Mouse (Mus musculus) liver, adult (tissue): ENCODE results near the gene Mllt1.

Source experiments
- GATA4 ChIP-seq: IDR thresholded peaks from 2 replicates; pipeline ENCODE4 v1.6.1; 2014; ENCODE audit warnings: mild to moderate bottlenecking, low read length; ENCODE audit not compliant: insufficient replicate concordance

The Mllt1 gene

GRCm38 (mm10) chr17:56869481-56869977, 65.7 kb downstream of the Mllt1 start:
- no peak for TF ChIP-seq GATA4

- TF ChIP-seq GATA4: no peak
Observed at GRCm38 (mm10) chr17:56866071-56866470, 69.1 kb downstream of the Mllt1 start.

DNA sequence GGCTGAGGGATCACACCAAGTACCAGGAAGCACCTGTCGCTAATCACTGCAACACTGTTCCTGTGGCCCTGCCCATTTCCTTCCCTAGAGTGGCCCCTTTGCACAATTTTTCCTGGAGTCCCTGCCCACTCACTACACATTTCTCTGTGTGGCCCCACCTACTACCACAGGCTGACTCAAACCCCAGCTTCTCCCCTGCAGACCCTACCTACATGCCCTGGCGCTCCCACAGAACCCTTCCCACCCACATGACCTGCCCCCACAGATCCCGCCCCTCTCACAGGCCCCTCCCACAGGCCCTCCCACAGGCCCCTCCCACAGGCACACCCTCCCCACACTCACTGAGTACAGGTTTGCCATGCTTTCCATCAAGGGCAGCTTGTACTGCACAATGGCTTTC, 74.0 kb downstream of the Mllt1 start:
- TF ChIP-seq GATA4: no peak

DNA sequence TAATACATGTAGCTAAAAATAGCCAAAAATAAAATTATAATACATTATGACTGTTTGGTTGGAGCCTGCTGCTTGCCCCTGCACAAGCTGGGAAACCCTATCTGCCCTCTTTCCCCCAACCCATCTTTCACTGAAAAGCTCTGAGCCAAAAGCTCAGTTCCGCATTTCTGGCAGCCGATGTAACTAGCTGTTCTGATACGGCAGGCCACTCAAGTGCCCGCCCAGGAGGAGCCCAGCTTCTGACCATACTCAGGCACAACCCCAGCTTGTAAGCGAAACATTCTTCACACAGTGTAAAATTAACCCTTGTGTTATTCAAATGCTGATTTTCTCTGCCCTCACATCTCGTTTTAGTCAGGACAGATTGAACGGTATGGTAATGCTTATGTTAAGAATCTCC, 76.3 kb downstream of the Mllt1 start:
- no peak for TF ChIP-seq GATA4

DNA sequence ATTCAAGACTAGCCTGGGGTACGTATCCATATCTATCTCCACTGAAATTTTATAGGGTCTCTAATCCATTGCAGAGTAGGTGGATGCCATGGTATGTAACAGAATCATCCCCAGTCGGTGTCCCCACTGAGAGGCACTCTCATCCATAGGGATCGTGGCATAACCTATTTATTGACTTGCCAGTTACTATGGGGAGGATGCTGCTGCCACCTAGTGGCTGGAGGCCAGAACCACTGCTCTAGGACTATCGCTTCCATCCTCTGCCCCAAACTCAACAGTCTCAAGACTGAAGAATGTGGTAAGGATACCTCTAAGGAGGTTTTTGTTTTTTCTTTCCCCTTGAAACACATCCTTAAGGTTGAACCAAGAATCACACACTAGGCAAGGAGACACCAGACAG, 77.0 kb downstream of the Mllt1 start:
- TF ChIP-seq GATA4: no peak

DNA sequence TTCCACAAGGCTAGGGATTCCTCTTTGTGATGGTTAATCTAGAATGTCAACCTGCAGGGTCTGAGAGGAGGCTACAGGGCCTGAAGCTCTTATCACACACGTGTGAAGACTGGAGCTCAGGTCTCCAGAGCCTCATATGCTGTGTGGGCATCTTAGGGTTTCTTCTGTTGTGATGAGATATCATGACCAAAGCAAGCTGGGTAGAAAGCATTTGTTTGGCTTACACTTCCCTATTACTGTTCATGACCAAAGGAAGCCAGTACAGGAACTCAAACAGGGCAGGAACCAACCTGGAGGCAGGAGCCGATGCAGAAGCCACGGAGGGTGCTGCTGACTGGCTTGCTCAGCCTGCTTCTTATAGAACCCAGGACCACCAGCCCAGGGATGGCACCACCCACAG, 79.8 kb downstream of the Mllt1 start:
- no peak for TF ChIP-seq GATA4

- TF ChIP-seq GATA4: no peak
Observed at GRCm38 (mm10) chr17:56851167-56851566, 84.0 kb downstream of the Mllt1 start.

DNA sequence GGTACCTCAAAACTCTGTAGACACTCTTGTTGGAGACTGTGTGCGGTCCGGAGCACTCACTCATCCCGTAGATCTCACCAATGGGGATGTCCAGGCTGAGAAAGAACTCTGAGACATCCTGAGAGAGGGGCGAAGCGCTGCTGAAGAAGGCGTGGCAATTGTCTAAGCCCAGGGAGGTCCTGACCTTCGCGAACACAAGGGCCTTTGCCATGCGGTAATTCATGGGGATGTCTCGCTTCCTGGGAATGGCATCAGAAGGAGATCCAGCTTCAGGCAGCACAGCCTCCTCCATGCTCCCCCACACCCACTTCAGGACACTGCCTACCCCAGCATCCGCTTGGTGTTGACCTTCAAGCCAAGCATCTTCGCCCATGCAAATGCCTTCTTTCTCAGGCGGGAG, 85.5 kb downstream of the Mllt1 start:
- TF ChIP-seq GATA4: no peak

DNA sequence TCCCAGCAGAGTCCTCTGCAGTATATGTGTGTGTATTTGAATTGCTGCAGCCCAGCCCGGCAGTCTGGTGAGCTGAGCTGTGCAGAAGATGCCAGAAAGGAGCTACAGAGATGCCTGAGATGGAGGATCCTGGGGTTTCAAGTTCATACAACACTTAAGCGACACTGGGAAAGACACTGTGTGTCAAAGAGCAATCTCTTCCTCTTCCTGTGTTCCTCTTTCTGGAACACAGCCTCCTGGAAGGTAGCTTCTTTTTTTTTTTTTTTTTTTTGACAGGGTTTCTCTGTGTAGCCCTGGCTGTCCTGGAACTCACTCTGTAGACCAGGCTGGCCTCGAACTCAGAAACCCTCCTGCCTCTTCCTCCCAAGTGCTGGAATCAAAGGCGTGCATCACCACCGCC, 86.4 kb downstream of the Mllt1 start:
- TF ChIP-seq GATA4: no peak

DNA sequence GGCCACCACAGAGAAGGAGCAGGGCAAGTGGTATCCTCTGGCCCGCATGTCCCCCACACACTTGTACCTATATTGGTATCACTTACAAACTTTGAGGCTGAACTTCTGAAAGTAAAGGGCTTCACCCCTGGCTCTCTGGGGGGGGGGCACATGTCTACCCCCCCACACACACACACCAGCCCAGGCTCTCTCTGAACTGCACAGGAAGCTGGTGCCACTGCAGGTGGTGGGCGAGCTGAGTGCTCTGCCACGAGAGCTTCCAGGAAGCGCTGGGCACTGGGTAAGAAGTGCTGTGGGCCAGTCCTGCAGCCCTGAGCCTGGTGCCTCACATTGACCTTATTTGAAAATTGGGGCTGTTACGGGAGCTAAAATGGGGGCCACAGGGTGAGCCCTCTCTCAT, 91.5 kb downstream of the Mllt1 start:
- TF ChIP-seq GATA4: no peak
